Mouse (Mus musculus): ENCODE measurements at regions not wholly inside any gene's neighbourhood (a gene's known extent, or its start where the extent isn't known, plus 50 kb on each side); places are given as distances from the start of the nearest gene placed in this dataset.
"Not testable (repeated sequence)": the region's sequence is repeated elsewhere in the genome, so short reads cannot be mapped to it uniquely, and the experiment has no call there.

GRCm38 (mm10) chr16:50783240-50783639, 192.3 kb upstream of the Ccdc54 start:
- DNase-seq (ENCODE audit: inconsistent age in 2 of 2, low spot score in 1 of 2) = no peak

- no peak for DNase-seq (ENCODE audit: inconsistent age in 2 of 2, low spot score in 1 of 2)
Observed at GRCm38 (mm10) chr16:50779030-50779784, 188.3 kb upstream of the Ccdc54 start.

GRCm38 (mm10) chr16:50774699-50775098, 183.7 kb upstream of the Ccdc54 start:
- DNase-seq (ENCODE audit: inconsistent age in 2 of 2, low spot score in 1 of 2) = not testable (repeated sequence)

GRCm38 (mm10) chr16:50766055-50766770, 175.3 kb upstream of the Ccdc54 start:
- no peak for DNase-seq (ENCODE audit: inconsistent age in 2 of 2, low spot score in 1 of 2)

- no peak for DNase-seq (ENCODE audit: inconsistent age in 2 of 2, low spot score in 1 of 2)
Observed at GRCm38 (mm10) chr16:50762096-50762495, 171.1 kb upstream of the Ccdc54 start.

GRCm38 (mm10) chr16:50759979-50760378, 169.0 kb upstream of the Ccdc54 start:
- no peak for DNase-seq (ENCODE audit: inconsistent age in 2 of 2, low spot score in 1 of 2)

GRCm38 (mm10) chr16:50756696-50757095, 165.7 kb upstream of the Ccdc54 start:
- DNase-seq (ENCODE audit: inconsistent age in 2 of 2, low spot score in 1 of 2) = peak; percentile 55 to 87

GRCm38 (mm10) chr16:50753612-50754389, 162.8 kb upstream of the Ccdc54 start:
- DNase-seq (ENCODE audit: inconsistent age in 2 of 2, low spot score in 1 of 2) = peak; percentile 79 to 94

- DNase-seq (ENCODE audit: inconsistent age in 2 of 2, low spot score in 1 of 2) = peak; percentile 23 to 76
Observed at GRCm38 (mm10) chr16:50753046-50753445, 162.1 kb upstream of the Ccdc54 start.

- peak; percentile 63 to 92 for DNase-seq (ENCODE audit: inconsistent age in 2 of 2, low spot score in 1 of 2)
Observed at GRCm38 (mm10) chr16:50752277-50752600, 161.3 kb upstream of the Ccdc54 start.

- DNase-seq (ENCODE audit: inconsistent age in 2 of 2, low spot score in 1 of 2) = peak; percentile 39 to 82
Observed at GRCm38 (mm10) chr16:50751495-50752276, 160.7 kb upstream of the Ccdc54 start.

GRCm38 (mm10) chr16:50747698-50748097, 156.7 kb upstream of the Ccdc54 start:
- DNase-seq (ENCODE audit: inconsistent age in 2 of 2, low spot score in 1 of 2) = no peak

GRCm38 (mm10) chr16:50745723-50746122, 154.8 kb upstream of the Ccdc54 start:
- no peak for DNase-seq (ENCODE audit: inconsistent age in 2 of 2, low spot score in 1 of 2)

- DNase-seq (ENCODE audit: inconsistent age in 2 of 2, low spot score in 1 of 2) = peak; percentile 38 to 83
Observed at GRCm38 (mm10) chr16:50737396-50737843, 146.5 kb upstream of the Ccdc54 start.

GRCm38 (mm10) chr16:50736151-50737047, 145.4 kb upstream of the Ccdc54 start:
- peak; percentile 92 to 97 for DNase-seq (ENCODE audit: inconsistent age in 2 of 2, low spot score in 1 of 2)

GRCm38 (mm10) chr16:50733359-50733758, 142.4 kb upstream of the Ccdc54 start:
- DNase-seq (ENCODE audit: inconsistent age in 2 of 2, low spot score in 1 of 2) = no peak

GRCm38 (mm10) chr16:50732082-50733006, 141.4 kb upstream of the Ccdc54 start:
- DNase-seq (ENCODE audit: inconsistent age in 2 of 2, low spot score in 1 of 2) = peak; percentile 92 to 97

- no peak for DNase-seq (ENCODE audit: inconsistent age in 2 of 2, low spot score in 1 of 2)
Observed at GRCm38 (mm10) chr16:50729341-50729740, 138.4 kb upstream of the Ccdc54 start.

GRCm38 (mm10) chr16:50723144-50723543, 132.2 kb upstream of the Ccdc54 start:
- DNase-seq (ENCODE audit: inconsistent age in 2 of 2, low spot score in 1 of 2) = no peak

Data from adrenal gland, adult (tissue).